Mouse (Mus musculus) CH12F3 (cell line): ENCODE results near the gene Gm7075.
"Not testable (repeated sequence)": the region's sequence is repeated elsewhere in the genome, so short reads cannot be mapped to it uniquely, and the experiment has no call there.

Source experiments
- in situ Hi-C: fragments of 300-500 bp; cut with MboI; formaldehyde crosslinking; loops from 2 replicates; pipeline ENCODE4 v1.14.3; 2020; ENCODE audit warnings: low sequenced_read_pairs

Gene Gm7075

GRCm38 (mm10) chr10:63422736-63422992, 1.1 kb upstream of the Gm7075 start:
- in situ Hi-C loops = no loop called here

- in situ Hi-C loops = no loop called here
These were observed 4.5 kb downstream of the Gm7075 start for GRCm38 (mm10) chr10:63417061-63417460.

GRCm38 (mm10) chr10:63415850-63416249, 5.7 kb downstream of the Gm7075 start:
- in situ Hi-C loops = no loop called here

- in situ Hi-C loops = no loop called here
These were observed 6.3 kb downstream of the Gm7075 start for GRCm38 (mm10) chr10:63415287-63415686.

DNA sequence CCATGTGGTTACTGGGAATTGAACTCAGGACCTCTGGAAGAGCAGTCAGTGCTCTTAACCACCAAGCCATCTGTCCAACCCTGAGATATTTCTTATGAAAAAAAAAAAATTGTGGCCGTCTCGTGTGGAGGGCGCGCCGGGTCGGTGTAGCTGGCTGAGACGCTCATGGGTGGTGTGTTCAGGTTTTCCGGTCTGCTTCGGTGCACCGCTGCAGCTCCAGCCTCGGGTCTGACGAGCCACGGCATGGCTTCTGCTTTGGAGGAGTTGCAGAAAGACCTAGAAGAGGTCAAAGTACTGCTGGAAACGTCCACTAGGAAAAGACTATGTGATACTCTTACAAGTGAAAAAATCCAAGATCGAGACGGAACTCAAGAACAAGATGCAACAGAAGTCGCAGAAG, 8.8 kb downstream of the Gm7075 start:
- in situ Hi-C loops = no loop called here

- in situ Hi-C loops = not testable (repeated sequence)
These were observed 9.9 kb downstream of the Gm7075 start for GRCm38 (mm10) chr10:63411674-63412073.

DNA sequence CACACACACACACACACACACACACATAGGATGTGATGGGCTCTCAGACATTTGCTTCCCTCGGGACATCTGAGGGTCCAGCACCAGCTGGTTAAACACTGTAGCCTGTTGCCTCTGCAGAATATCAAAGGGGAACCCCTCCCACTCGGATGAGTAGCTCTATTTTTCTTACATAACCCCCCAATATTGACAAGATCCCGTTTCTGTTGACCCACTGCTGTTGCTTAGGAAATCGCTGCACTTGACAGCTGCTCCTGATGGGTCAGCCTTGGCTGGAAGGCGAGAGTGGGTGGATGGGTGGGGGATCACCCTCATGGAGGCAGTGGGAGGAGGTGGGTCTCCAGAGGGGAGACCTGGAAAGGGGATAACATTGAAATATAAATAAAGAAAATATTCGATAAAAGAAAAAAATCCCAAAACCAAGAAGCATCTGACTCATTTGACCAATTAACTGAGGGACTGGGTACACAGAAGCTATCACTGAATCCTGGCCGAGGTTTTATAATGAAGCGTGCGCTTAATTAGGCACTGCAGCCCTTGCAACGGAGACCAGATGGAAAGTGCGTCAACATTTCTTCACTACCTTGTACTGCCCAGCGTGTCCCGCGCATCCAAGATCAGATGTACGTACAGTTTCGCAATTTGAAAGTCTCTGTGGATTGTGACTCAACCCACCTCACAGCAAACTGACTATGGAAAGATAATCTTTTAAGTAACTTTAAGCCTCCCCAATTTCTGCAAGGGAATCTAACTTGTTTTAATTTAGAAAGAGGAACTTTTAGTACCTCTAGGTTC, 11.2 kb downstream of the Gm7075 start:
- in situ Hi-C loops = no loop called here

GRCm38 (mm10) chr10:63403636-63404035, 18.0 kb downstream of the Gm7075 start:
- in situ Hi-C loops = no loop called here

- in situ Hi-C loops = no loop called here
These were observed 18.7 kb downstream of the Gm7075 start for GRCm38 (mm10) chr10:63402731-63403504.

DNA sequence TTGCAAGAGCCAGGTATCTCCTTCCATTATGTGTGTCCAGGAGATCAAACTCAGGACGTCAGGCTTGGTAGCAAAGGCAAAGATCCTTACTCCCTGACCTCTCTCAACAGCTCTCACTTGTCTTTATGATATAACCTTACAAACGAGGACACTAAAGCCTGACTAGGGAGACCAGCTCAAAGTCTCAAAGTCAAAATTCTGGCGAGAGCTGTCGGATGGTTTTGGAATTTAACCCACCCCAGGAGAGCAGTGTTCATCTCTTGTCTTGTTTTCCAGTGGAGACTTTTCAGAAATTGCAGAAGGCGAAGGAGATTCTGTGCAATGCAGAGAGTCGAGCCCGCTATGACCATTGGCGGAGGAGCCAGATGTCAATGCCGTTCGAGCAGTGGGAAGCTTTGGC, 24.6 kb downstream of the Gm7075 start:
- in situ Hi-C loops = no loop called here

- in situ Hi-C loops = no loop called here
These were observed 32.6 kb downstream of the Gm7075 start for GRCm38 (mm10) chr10:63388948-63389347.

DNA sequence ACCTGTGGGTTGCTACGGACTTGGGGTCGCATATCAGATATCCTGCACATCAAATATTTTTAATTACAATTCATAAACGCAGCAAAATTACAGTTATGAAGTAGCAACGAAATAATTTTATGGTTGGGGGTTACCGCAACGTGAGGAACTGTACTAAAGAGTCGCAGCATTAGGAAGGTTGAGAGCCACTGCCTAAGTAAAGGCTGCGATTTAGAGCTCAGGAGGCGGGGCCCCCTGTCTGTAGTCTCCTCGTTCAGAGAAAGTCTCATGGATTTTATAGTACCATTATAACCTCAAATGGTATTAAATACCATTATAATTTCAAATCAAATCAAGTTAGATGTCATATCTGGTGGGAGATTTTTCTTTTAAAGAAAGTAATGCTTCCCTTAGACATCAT, 34.6 kb downstream of the Gm7075 start:
- in situ Hi-C loops = no loop called here

- in situ Hi-C loops = no loop called here
These were observed 35.1 kb downstream of the Gm7075 start for GRCm38 (mm10) chr10:63386444-63386843.

DNA sequence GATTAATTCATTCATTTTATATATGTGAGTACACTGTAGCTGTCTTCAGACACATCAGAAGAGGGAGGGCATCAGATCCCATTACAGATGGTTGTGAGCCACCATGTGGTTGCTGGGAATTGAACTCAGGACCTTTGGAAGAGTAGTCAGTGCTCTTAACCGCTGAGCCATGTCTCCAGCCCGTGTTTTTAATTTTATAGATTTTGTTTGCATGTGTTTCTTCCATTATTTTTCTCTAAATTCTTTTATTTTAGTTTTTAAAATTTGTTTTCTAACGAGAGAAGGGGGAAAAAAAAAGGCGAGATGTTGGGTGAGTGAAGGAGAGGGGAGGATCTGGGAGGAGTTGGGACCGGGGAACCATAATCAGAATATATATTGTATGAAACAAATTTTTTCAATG, 35.7 kb downstream of the Gm7075 start:
- in situ Hi-C loops = not testable (repeated sequence)

- in situ Hi-C loops = no loop called here
These were observed 39.0 kb downstream of the Gm7075 start, which contains the start of gene Dnajc12 for GRCm38 (mm10) chr10:63382372-63383279. Gene Dnajc12, plus strand, starts transcription at chr10:63382443.

DNA sequence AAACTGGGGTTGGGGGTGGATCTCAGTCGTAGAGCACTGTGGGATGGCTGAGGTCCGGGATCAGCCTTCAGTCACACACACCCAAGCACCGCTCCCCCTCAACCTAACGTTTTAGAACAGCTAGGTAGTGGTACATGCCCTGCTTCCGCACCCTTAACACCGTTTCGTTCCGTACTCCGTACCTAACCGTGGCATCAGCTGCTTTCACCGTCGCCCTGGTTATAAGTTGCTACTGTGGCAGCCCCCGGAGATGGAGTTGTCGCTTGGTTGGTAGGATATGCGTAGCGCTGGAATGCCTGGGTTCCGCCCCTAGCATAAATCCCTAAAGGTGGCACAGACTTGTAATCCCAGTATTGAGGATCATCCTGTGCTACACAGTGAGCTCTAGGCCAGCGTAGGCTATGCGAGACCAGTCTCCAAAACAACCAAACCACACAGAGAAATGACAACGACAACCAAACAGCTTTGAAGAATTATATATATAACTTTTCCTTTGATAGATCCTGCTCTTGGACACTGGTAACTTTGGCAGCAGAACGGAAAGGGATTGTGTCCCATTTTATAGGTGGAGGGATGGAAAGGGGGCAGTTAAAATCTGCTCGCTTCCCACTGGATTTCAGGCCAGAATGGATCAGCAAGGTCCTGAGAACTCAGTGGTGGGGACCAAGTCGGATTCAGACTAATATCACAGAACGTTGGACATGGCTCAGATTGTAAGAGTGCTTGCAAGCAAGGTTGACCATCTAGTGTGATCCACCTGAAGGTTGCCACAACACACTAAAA, 39.9 kb downstream of the Gm7075 start, which contains the start of gene Sirt1:
Gene Sirt1 (minus strand): TSS at position 207 of the 783 bp plus-strand sequence.
- in situ Hi-C loops = no loop called here

- in situ Hi-C loops = loop anchor here (10.0 kb wide), 1 partner anchor 64 kb away; no protein-coding TSS in a partner anchor
These were observed 42.5 kb downstream of the Gm7075 start for GRCm38 (mm10) chr10:63378948-63379680.

- in situ Hi-C loops = loop anchor here (10.0 kb wide), 1 partner anchor 63 kb away; no protein-coding TSS in a partner anchor
These were observed 44.1 kb downstream of the Gm7075 start for GRCm38 (mm10) chr10:63377468-63377867.

- in situ Hi-C loops = loop anchor here (10.0 kb wide), 1 partner anchor 62 kb away; no protein-coding TSS in a partner anchor
These were observed 45.3 kb downstream of the Gm7075 start for GRCm38 (mm10) chr10:63376303-63376702.
